Mouse (Mus musculus): ENCODE data around the gene Nedd9. TPM values are rescaled to one million over a fixed set of nuclear protein-coding genes. Genes with fewer than 3 reads are reported as not detected.

Nedd9 gene
- total and polyA plus RNA-seq, 2 experiments from 2014 or later = 10.1 to 28.2 TPM

DNA sequence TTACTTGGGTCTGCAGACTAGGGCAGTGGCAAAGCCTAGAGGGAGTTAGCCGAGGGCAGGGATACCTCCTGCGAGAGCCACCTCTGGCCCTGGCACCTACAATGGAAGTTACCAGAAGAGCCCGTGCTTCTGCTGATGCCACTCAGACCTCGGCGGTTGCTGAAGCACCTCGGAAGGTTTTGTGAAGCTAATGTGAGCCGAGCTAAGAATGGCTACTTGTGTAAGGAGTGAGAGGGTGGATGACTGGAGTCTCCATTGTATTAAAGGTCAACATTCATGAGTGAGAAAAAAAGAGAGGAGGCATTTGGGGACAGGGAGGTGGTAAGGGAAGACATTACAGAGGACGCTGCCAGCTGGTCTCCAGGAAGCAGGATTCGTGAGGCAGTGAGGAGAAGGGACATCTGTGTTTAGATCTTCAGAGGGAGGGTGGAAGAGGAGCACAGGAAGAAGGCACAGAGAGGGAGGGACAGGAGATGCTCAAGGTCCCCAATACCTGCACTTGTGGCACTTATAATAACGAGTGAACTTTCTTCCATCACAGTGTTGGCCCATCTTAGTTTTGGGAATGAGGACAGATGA is 78.7 kb downstream of the Nedd9 start:
- 86% methylated on average over 10 of the region's 10 CpGs for WGBS
- no peak for ATAC-seq (ENCODE audit: insufficient read depth, low read depth)
- H3K4me3 ChIP-seq (ENCODE audit: low read depth, low read length) = no peak overlapping the region
- H3K27me3 ChIP-seq (ENCODE audit: control insufficient read depth, insufficient read depth, low read length) = no peaks in the 10 kb centered on the region
- H3K27ac ChIP-seq (ENCODE audit: low read depth) = no peak overlapping the region
- TF ChIP-seq CTCF (IDR thresholded peaks at IDR 0.05; ENCODE audit: low read depth) = no peak
- TF ChIP-seq EP300 (IDR thresholded peaks at IDR 0.05; ENCODE audit: low read depth) = no peak
- H3K9me3 ChIP-seq (replicated peaks; ENCODE audit: control insufficient read depth, low read length) = no peaks in the 10 kb centered on the region
- H3K9ac ChIP-seq (replicated peaks; ENCODE audit: low read depth, low read length) = no peak overlapping the region
- H3K36me3 ChIP-seq (replicated peaks; ENCODE audit: control insufficient read depth, insufficient read depth, low read length) = no peaks in the 10 kb centered on the region
- no peak for DNase-seq (ENCODE audit: low spot score)
- no peaks in the 10 kb centered on the region for H3K4me1 ChIP-seq (ENCODE audit: control insufficient read depth, insufficient read depth)
- no peak overlapping the region for H3K4me2 ChIP-seq (ENCODE audit: low read depth, low read length)

GRCm38 (mm10) chr13:41405009-41405408 is 82.2 kb downstream of the Nedd9 start:
- H3K4me2 ChIP-seq (ENCODE audit: low read depth, low read length) = no peak overlapping the region
- H3K4me1 ChIP-seq (ENCODE audit: control insufficient read depth, insufficient read depth) = no peaks in the 10 kb centered on the region
- no peak overlapping the region for H3K4me3 ChIP-seq (ENCODE audit: low read depth, low read length)
- no peak overlapping the region for H3K9ac ChIP-seq (replicated peaks; ENCODE audit: low read depth, low read length)
- WGBS = 94% methylated on average over 5 of the region's 5 CpGs
- H3K27ac ChIP-seq (ENCODE audit: low read depth) = no peak overlapping the region
- ATAC-seq (ENCODE audit: insufficient read depth, low read depth) (no peak), DNase-seq (ENCODE audit: low spot score) (no peak)
- H3K36me3 ChIP-seq (replicated peaks; ENCODE audit: control insufficient read depth, insufficient read depth, low read length) = no peaks in the 10 kb centered on the region
- TF ChIP-seq CTCF (IDR thresholded peaks at IDR 0.05; ENCODE audit: low read depth) (no peak), EP300 (IDR thresholded peaks at IDR 0.05; ENCODE audit: low read depth) (no peak)
- H3K9me3 ChIP-seq (replicated peaks; ENCODE audit: control insufficient read depth, low read length) = no peaks in the 10 kb centered on the region
- H3K27me3 ChIP-seq (ENCODE audit: control insufficient read depth, insufficient read depth, low read length) = no peaks in the 10 kb centered on the region

GRCm38 (mm10) chr13:41403838-41404237 is 83.3 kb downstream of the Nedd9 start:
- H3K9me3 ChIP-seq (replicated peaks; ENCODE audit: control insufficient read depth, low read length) = no peaks in the 10 kb centered on the region
- no peak overlapping the region for H3K9ac ChIP-seq (replicated peaks; ENCODE audit: low read depth, low read length)
- no peaks in the 10 kb centered on the region for H3K27me3 ChIP-seq (ENCODE audit: control insufficient read depth, insufficient read depth, low read length)
- DNase-seq (ENCODE audit: low spot score) (peak; percentile 14), ATAC-seq (ENCODE audit: insufficient read depth, low read depth) (no peak)
- H3K27ac ChIP-seq (ENCODE audit: low read depth) = no peak overlapping the region
- no peak overlapping the region for H3K4me3 ChIP-seq (ENCODE audit: low read depth, low read length)
- no peak for TF ChIP-seq EP300 (IDR thresholded peaks at IDR 0.05; ENCODE audit: low read depth)
- TF ChIP-seq CTCF (IDR thresholded peaks at IDR 0.05; ENCODE audit: low read depth) = no peak
- no peaks in the 10 kb centered on the region for H3K36me3 ChIP-seq (replicated peaks; ENCODE audit: control insufficient read depth, insufficient read depth, low read length)
- 75% methylated on average over 6 of the region's 6 CpGs for WGBS
- no peak overlapping the region for H3K4me2 ChIP-seq (ENCODE audit: low read depth, low read length)
- H3K4me1 ChIP-seq (ENCODE audit: control insufficient read depth, insufficient read depth) = no peaks in the 10 kb centered on the region

- Histone ChIP-seq H3K9me3 (replicated peaks; ENCODE audit: control insufficient read depth, low read length) (no peaks in the 10 kb centered on the region), H3K9ac (replicated peaks; ENCODE audit: low read depth, low read length) (no peak overlapping the region), H3K36me3 (replicated peaks; ENCODE audit: control insufficient read depth, insufficient read depth, low read length) (no peaks in the 10 kb centered on the region), H3K27ac (ENCODE audit: low read depth) (no peak overlapping the region), H3K27me3 (ENCODE audit: control insufficient read depth, insufficient read depth, low read length) (no peaks in the 10 kb centered on the region), H3K4me1 (ENCODE audit: control insufficient read depth, insufficient read depth) (no peaks in the 10 kb centered on the region), H3K4me2 (ENCODE audit: low read depth, low read length) (no peak overlapping the region), H3K4me3 (ENCODE audit: low read depth, low read length) (no peak overlapping the region)
- TF ChIP-seq CTCF (IDR thresholded peaks at IDR 0.05; ENCODE audit: low read depth) = no peak
- TF ChIP-seq EP300 (IDR thresholded peaks at IDR 0.05; ENCODE audit: low read depth) = no peak
- DNase-seq (ENCODE audit: low spot score) (no peak), ATAC-seq (ENCODE audit: insufficient read depth, low read depth) (no peak)
- WGBS = 59% methylated on average over 6 of the region's 6 CpGs
These were observed 84.6 kb downstream of the Nedd9 start for GRCm38 (mm10) chr13:41402441-41403003.

DNA sequence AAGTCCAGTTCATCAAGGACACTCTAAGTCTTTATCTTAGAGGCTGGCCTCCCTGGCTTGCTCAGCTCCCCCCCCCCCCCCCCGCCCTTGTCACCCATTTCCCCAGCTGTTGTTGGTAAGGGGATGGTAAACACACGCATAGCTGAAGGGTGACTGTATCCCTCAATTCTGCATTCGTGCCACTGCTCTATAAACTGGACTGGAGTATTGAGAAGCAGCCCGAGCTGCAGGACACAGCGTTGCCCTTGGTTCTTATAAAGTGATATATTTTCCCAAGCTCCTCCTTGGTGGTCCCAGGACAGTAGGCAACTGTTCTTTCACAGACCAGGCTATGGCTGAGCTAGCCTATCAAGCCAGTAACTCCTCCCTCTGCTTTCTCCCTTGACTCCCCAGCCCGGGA is 85.4 kb downstream of the Nedd9 start:
- Histone ChIP-seq H3K9ac (replicated peaks; ENCODE audit: low read depth, low read length) (no peak overlapping the region), H3K4me2 (ENCODE audit: low read depth, low read length) (no peak overlapping the region), H3K36me3 (replicated peaks; ENCODE audit: control insufficient read depth, insufficient read depth, low read length) (no peaks in the 10 kb centered on the region), H3K4me3 (ENCODE audit: low read depth, low read length) (no peak overlapping the region), H3K27ac (ENCODE audit: low read depth) (no peak overlapping the region), H3K4me1 (ENCODE audit: control insufficient read depth, insufficient read depth) (no peaks in the 10 kb centered on the region), H3K9me3 (replicated peaks; ENCODE audit: control insufficient read depth, low read length) (no peaks in the 10 kb centered on the region), H3K27me3 (ENCODE audit: control insufficient read depth, insufficient read depth, low read length) (no peaks in the 10 kb centered on the region)
- DNase-seq (ENCODE audit: low spot score) (no peak), ATAC-seq (ENCODE audit: insufficient read depth, low read depth) (no peak)
- no peak for TF ChIP-seq CTCF (IDR thresholded peaks at IDR 0.05; ENCODE audit: low read depth)
- TF ChIP-seq EP300 (IDR thresholded peaks at IDR 0.05; ENCODE audit: low read depth) = no peak
- 72% methylated on average over 6 of the region's 6 CpGs for WGBS

DNA sequence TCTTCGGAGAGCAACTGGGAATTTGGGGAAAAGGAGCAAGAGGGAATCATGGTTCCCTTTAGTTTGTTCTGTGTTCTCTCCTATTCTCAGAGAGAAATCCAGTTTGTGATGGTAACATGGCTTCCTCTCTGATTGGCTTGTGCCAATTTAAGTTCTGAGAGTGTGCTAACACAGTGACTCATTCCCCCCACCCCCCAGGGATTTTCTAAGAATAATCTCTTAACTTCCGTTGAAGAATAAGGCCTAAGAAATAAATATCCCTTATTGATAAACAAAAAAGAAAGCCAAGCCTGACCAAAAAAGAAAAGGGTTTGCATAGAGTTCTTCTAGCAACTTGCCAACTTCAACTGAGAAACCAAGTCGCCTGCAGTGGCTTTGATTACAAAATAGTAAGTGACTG is 86.9 kb downstream of the Nedd9 start:
- no peaks in the 10 kb centered on the region for H3K36me3 ChIP-seq (replicated peaks; ENCODE audit: control insufficient read depth, insufficient read depth, low read length)
- no peak overlapping the region for H3K4me2 ChIP-seq (ENCODE audit: low read depth, low read length)
- DNase-seq (ENCODE audit: low spot score) (no peak), ATAC-seq (ENCODE audit: insufficient read depth, low read depth) (no peak)
- no peak overlapping the region for H3K9ac ChIP-seq (replicated peaks; ENCODE audit: low read depth, low read length)
- 61% methylated on average over 3 of the region's 3 CpGs for WGBS
- H3K27me3 ChIP-seq (ENCODE audit: control insufficient read depth, insufficient read depth, low read length) = no peaks in the 10 kb centered on the region
- no peaks in the 10 kb centered on the region for H3K4me1 ChIP-seq (ENCODE audit: control insufficient read depth, insufficient read depth)
- no peak overlapping the region for H3K4me3 ChIP-seq (ENCODE audit: low read depth, low read length)
- H3K27ac ChIP-seq (ENCODE audit: low read depth) = no peak overlapping the region
- no peak for TF ChIP-seq EP300 (IDR thresholded peaks at IDR 0.05; ENCODE audit: low read depth)
- TF ChIP-seq CTCF (IDR thresholded peaks at IDR 0.05; ENCODE audit: low read depth) = no peak
- no peaks in the 10 kb centered on the region for H3K9me3 ChIP-seq (replicated peaks; ENCODE audit: control insufficient read depth, low read length)

Measured in heart, postnatal 0 days (tissue).